Mouse (Mus musculus): Measurements from ENCODE around the gene Clta. TPM values are rescaled to one million over a fixed set of nuclear protein-coding genes. Genes with fewer than 3 reads are reported as not detected.

Clta gene
- polyA plus RNA-seq, 1 experiment from 2014 or later, result 211 TPM

GRCm38 (mm10) chr4:44078358-44078933 is 74.2 kb downstream of the Clta start:
- no peak overlapping the region for H3K27ac ChIP-seq (ENCODE audit: low read depth, low read length)
- H3K9me3 ChIP-seq (ENCODE audit: control insufficient read depth, low read length), result no peaks in the 10 kb centered on the region
- ATAC-seq (replicated peaks; ENCODE audit: low FRiP score) (no peak), DNase-seq (ENCODE audit: low spot score) (no peak)
- WGBS, result 86% methylated on average over 7 of the region's 7 CpGs
- H3K9ac ChIP-seq (ENCODE audit: low read length), result no peak overlapping the region
- no peaks in the 10 kb centered on the region for H3K27me3 ChIP-seq (ENCODE audit: control insufficient read depth, insufficient read depth, low read length)
- H3K4me3 ChIP-seq (ENCODE audit: low read depth, low read length), result no peak overlapping the region
- H3K4me1 ChIP-seq (replicated peaks; ENCODE audit: control insufficient read depth, insufficient read depth, low read length), result no peaks in the 10 kb centered on the region
- no peaks in the 10 kb centered on the region for H3K36me3 ChIP-seq (ENCODE audit: control insufficient read depth, insufficient read depth, low read length)
- no peak overlapping the region for H3K4me2 ChIP-seq (ENCODE audit: low read depth, low read length, severe bottlenecking)

Other genes starting within 250 kb of the Clta start
- gene Olfr159, start 233.4 kb upstream of the Clta start, polyA plus RNA-seq (2014; fragmentation: Nextera tagmentation; extraction: Ambion mirVana), result not detected in 2 replicates
- not detected in 2 replicates for gene Olfr156, start 180.6 kb upstream of the Clta start, polyA plus RNA-seq (2014; fragmentation: Nextera tagmentation; extraction: Ambion mirVana)
- not detected in 2 replicates for gene Olfr157, start 164.3 kb upstream of the Clta start, polyA plus RNA-seq (2014; fragmentation: Nextera tagmentation; extraction: Ambion mirVana)
- gene Olfr155, start 152.9 kb upstream of the Clta start, polyA plus RNA-seq (2014; fragmentation: Nextera tagmentation; extraction: Ambion mirVana), result not detected in 2 replicates
- gene Reck, start 128.9 kb upstream of the Clta start, polyA plus RNA-seq (2014; fragmentation: Nextera tagmentation; extraction: Ambion mirVana), result 11.3 and 11.8 TPM in 2 replicates
- gene Glipr2, start 47.1 kb upstream of the Clta start, polyA plus RNA-seq (2014; fragmentation: Nextera tagmentation; extraction: Ambion mirVana), result 75.5 and 79.1 TPM in 2 replicates
- gene Ccin, start 21.0 kb upstream of the Clta start, polyA plus RNA-seq (2014; fragmentation: Nextera tagmentation; extraction: Ambion mirVana), result not detected in 2 replicates
- 18.8 and 20.8 TPM in 2 replicates for gene Gne, start 79.7 kb downstream of the Clta start, polyA plus RNA-seq (2014; fragmentation: Nextera tagmentation; extraction: Ambion mirVana)
- gene Rnf38, start 229.3 kb downstream of the Clta start, polyA plus RNA-seq (2014; fragmentation: Nextera tagmentation; extraction: Ambion mirVana), result 58.4 and 60.3 TPM in 2 replicates